Mouse (Mus musculus) CH12.LX (cell line): ENCODE measurements around the gene Gm14085.

ENCODE experiments used
- CTCF ChIP-seq, 2 experiments: IDR thresholded peaks in 1 of 2; conservative IDR thresholded peaks in 1 of 2; 2 replicates each; pipeline ENCODE4 v1.5.1; 2011 to 2012; ENCODE audit warnings: low read depth in 2 of 2, low read length in 2 of 2, improper control_type of control experiment in 1 of 2, inconsistent platforms in 1 of 2, mild to moderate bottlenecking in 1 of 2, moderate library complexity in 1 of 2
- EP300 ChIP-seq: IDR thresholded peaks from 2 replicates; pipeline ENCODE4 v1.6.1; 2011; ENCODE audit warnings: low read length, improper control_type of control experiment
- ETS1 ChIP-seq: conservative IDR thresholded peaks from 2 replicates; pipeline ENCODE4 v1.6.1; 2012; ENCODE audit warnings: low read depth, mild to moderate bottlenecking, inconsistent platforms, low read length, improper control_type of control experiment, moderate library complexity
- JUND ChIP-seq: conservative IDR thresholded peaks from 2 replicates; pipeline ENCODE4 v1.6.1; 2011; ENCODE audit warnings: low read depth, low read length, improper control_type of control experiment
- KAT2A ChIP-seq: IDR thresholded peaks from 2 replicates; pipeline ENCODE4 v1.6.1; 2012; ENCODE audit warnings: low read length, improper control_type of control experiment, inconsistent platforms; ENCODE audit not compliant: insufficient replicate concordance
- MAZ ChIP-seq: IDR thresholded peaks from 2 replicates; pipeline ENCODE4 v1.6.1; 2012; ENCODE audit warnings: low read depth, mild to moderate bottlenecking, inconsistent platforms, low read length, improper control_type of control experiment, moderate library complexity
- MYC ChIP-seq: IDR thresholded peaks from 2 replicates; pipeline ENCODE4 v1.6.1; 2011; ENCODE audit warnings: low read depth, mild to moderate bottlenecking, improper control_type of control experiment, low read length
- TCF12 ChIP-seq: IDR thresholded peaks from 2 replicates; pipeline ENCODE4 v1.6.1; 2014; ENCODE audit warnings: low read depth, mild to moderate bottlenecking, inconsistent platforms, low read length, improper control_type of control experiment
- UBTF ChIP-seq: IDR thresholded peaks from 2 replicates; pipeline ENCODE4 v1.6.1; 2012; ENCODE audit warnings: low read depth, mild to moderate bottlenecking, inconsistent platforms, low read length, improper control_type of control experiment, moderate library complexity
- USF1 ChIP-seq: IDR thresholded peaks from 2 replicates; pipeline ENCODE4 v1.6.1; 2014; ENCODE audit warnings: low read depth, mild to moderate bottlenecking, inconsistent platforms, low read length, improper control_type of control experiment
- USF2 ChIP-seq: conservative IDR thresholded peaks from 2 replicates; pipeline ENCODE4 v1.6.1; 2011; ENCODE audit warnings: low read depth, low read length, improper control_type of control experiment

GRCm38 (mm10) chr2:122558317-122558716, 73.6 kb downstream of the Gm14085 start:
- TF ChIP-seq UBTF (no peak), CTCF (conservative IDR thresholded peaks at IDR 0.05 in 1 of 2, IDR thresholded peaks at IDR 0.05 in 1 of 2; ENCODE audit: low read depth in 2 of 2, low read length in 2 of 2) (peak; percentile 26 to 80; a peak in 3 of 4 replicates), MAZ (peak; percentile 38; the same call in 1 of the 2 replicates), USF1 (no peak), KAT2A (no peak), EP300 (no peak), USF2 (no peak), JUND (no peak), ETS1 (no peak), MYC (no peak), TCF12 (no peak)
